Mouse (Mus musculus) neural tube, embryonic 12.5 days (tissue): ENCODE data around the gene Cbl. TPM values are rescaled to one million over a fixed set of nuclear protein-coding genes. Genes with fewer than 3 reads are reported as not detected.

Experiments used
- ATAC-seq: fragments of 200-750 bp; cut with Nextera tagmentation; 2 replicates; pipeline ENCODE4 v1.8.0; 2017; ENCODE audit warnings: low read depth, mild to moderate bottlenecking, moderate TSS enrichment, moderate library complexity; ENCODE audit not compliant: low FRiP score
- H3K27ac ChIP-seq: fragments of 300-500 bp; sonication (generic); 2 replicates; pipeline ENCODE4 v1.5.1; 2016
- H3K27me3 ChIP-seq: fragments of 300-500 bp; sonication (generic); replicated peaks from 2 replicates; pipeline ENCODE4 v1.6.1; 2016; ENCODE audit warnings: mild to moderate bottlenecking
- H3K36me3 ChIP-seq: fragments of 300-500 bp; sonication (generic); 2 replicates; pipeline ENCODE4 v1.6.1; 2016; ENCODE audit warnings: mild to moderate bottlenecking
- H3K4me1 ChIP-seq: fragments of 300-500 bp; sonication (generic); 2 replicates; pipeline ENCODE4 v1.6.1; 2016
- H3K4me2 ChIP-seq: fragments of 300-500 bp; sonication (generic); replicated peaks from 2 replicates; pipeline ENCODE4 v1.6.1; 2016; ENCODE audit warnings: mild to moderate bottlenecking
- H3K4me3 ChIP-seq: fragments of 300-500 bp; sonication (generic); 2 replicates; pipeline ENCODE4 v1.5.1; 2016
- H3K9ac ChIP-seq: fragments of 300-500 bp; sonication (generic); 2 replicates; pipeline ENCODE4 v1.6.1; 2016; ENCODE audit warnings: mild to moderate bottlenecking
- H3K9me3 ChIP-seq: fragments of 300-500 bp; sonication (generic); 2 replicates; pipeline ENCODE4 v1.6.1; 2016; ENCODE audit warnings: mild to moderate bottlenecking
- WGBS: fragments of 180-500 bp; shearing (Covaris S2); methylation state at CpG from one replicate; pipeline ENCODE4 v1.1.7; 2016; 5-methylcytosine and 5-hydroxymethylcytosine counted together
- polyA plus RNA-seq: library from polyadenylated mRNA; unstranded; fragments of >200 nt; fragmentation: Nextera tagmentation; extraction: Ambion mirVana; gene quantifications from 2 replicates; pipeline ENCODE4 v1.2.1, GENCODE M21; 2016

The Cbl gene
- polyA plus RNA-seq, 1 experiment from 2014 or later: 22.1 TPM

DNA sequence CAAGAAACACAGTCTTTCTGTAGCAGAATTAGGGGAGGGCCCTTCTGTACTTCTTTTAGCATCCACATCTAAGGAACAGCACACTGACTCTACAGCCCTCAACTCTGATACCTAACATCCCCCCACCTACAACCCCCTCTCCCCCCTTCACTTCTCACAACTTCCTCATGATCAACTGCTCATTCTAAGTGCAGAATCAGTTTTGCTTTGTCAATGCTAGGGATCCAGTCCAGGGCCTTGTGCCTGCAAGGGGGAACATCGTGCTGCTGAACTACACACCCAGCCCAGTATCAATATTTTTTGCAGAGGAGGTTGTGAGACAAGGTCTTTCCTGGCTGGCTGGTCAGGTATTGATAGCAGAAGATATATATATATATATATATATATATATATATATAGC, 57.9 kb downstream of the Cbl start:
- Histone ChIP-seq H3K4me3 (no peak overlapping the region), H3K4me1 (no peaks in the 10 kb centered on the region), H3K27ac (no peak overlapping the region), H3K27me3 (no peaks in the 10 kb centered on the region), H3K36me3 (peaks cover 26% of the 10 kb centered on the region), H3K9ac (no peak overlapping the region), H3K9me3 (peaks cover 9% of the 10 kb centered on the region; the same call in 1 of the 2 replicates), H3K4me2 (no peak overlapping the region)
- ATAC-seq: no peak
- WGBS: 95% methylated on average over 1 of the region's 1 CpGs

DNA sequence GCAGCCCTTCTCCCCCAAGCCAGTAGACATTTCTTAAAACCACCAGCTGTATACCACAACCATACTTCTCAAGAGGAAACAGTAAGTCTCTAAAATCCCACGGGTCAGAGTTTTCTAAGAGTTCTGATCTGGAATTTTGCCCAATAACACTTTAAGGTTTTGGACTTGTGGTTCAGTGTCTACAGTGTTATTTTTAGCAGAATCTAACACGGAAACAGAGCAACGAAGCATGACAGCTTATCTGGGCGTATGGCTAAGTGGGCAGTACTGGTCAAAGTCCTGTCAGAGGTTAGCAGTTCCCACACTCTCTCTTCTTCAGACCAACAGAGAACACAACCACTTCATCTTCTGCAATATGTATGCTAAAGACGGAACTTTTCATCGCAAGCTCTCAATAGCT, 58.3 kb downstream of the Cbl start:
- H3K4me1 ChIP-seq: no peaks in the 10 kb centered on the region
- no peak overlapping the region for H3K9ac ChIP-seq
- H3K36me3 ChIP-seq: peaks cover 28% of the 10 kb centered on the region
- no peak for ATAC-seq
- no peak overlapping the region for H3K4me3 ChIP-seq
- no peak overlapping the region for H3K4me2 ChIP-seq
- peaks cover 7% of the 10 kb centered on the region; the same call in 1 of the 2 replicates for H3K9me3 ChIP-seq
- WGBS: 90% methylated on average over 6 of the region's 6 CpGs
- H3K27me3 ChIP-seq: no peaks in the 10 kb centered on the region
- no peak overlapping the region for H3K27ac ChIP-seq

DNA sequence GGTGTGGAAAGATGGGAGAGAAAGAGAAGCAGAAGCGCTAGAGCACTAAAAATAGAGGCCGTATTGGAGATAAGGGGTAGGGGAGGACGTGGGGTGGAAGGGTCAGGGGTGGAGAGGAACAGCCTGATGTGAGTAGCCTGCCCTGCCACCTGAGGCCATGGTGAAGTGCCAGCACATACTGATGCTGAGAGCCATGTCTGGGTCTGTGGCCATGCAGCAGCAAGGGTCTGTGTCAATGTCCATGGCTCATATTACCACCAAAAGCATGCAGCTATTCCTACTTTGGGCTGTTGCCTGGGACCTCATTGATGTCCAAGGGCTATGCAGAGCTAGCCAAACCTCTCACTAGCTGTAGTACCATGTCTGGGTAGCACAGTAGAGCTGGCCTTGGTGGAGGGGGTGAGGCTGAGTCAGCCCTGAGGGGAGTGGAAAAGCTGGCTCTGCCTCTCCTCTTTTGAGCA, 63.1 kb downstream of the Cbl start:
- peaks cover 28% of the 10 kb centered on the region for H3K36me3 ChIP-seq
- no peak overlapping the region for H3K4me3 ChIP-seq
- no peaks in the 10 kb centered on the region for H3K9me3 ChIP-seq
- H3K4me2 ChIP-seq: no peak overlapping the region
- no peaks in the 10 kb centered on the region for H3K27me3 ChIP-seq
- no peaks in the 10 kb centered on the region for H3K4me1 ChIP-seq
- WGBS: 94% methylated on average over 3 of the region's 3 CpGs
- H3K9ac ChIP-seq: no peak overlapping the region
- H3K27ac ChIP-seq: no peak overlapping the region
- no peak for ATAC-seq

DNA sequence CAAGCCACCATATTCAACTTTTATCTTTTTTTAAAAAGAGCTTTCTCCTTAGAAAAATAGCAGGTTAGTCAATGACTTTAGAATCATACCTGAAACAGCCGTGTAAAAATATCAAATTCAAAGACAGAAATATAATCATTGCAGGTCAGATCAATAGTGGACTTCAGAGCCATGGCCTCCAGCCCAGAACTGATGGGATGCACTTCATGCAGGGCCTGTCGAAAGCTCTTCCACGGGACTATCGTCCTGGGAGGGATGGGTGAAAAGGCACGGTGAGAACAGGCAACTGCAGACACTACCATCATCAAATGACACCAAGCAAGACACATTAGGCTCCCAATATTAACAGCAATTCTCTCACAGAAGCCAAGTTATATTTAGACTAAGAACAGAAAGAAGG, 64.9 kb downstream of the Cbl start:
- no peaks in the 10 kb centered on the region for H3K27me3 ChIP-seq
- no peak overlapping the region for H3K4me3 ChIP-seq
- no peak overlapping the region for H3K9ac ChIP-seq
- H3K4me2 ChIP-seq: no peak overlapping the region
- no peaks in the 10 kb centered on the region for H3K9me3 ChIP-seq
- ATAC-seq: no peak
- H3K36me3 ChIP-seq: peaks cover 43% of the 10 kb centered on the region
- no peaks in the 10 kb centered on the region for H3K4me1 ChIP-seq
- WGBS: 85% methylated on average over 5 of the region's 5 CpGs
- H3K27ac ChIP-seq: no peak overlapping the region

DNA sequence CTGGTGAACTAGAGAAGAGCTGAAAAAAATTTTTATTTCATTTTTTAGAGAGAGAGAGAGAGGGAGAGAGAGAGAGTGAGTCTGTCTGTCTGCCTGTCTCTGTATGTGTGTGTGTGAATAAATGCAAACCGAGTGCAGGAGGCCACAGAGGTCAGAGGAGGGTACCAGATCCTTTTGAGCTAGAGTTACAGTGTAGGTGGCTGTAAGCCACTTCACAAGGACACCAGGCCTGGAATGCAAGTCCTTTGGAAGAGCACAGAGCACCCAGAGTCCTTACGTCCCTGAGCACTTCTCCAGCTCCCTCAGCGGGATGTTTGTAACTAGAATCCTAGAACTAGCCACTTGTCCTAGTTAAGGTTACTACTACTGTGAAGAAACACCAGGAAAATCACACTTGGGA, 74.0 kb downstream of the Cbl start:
- no peak overlapping the region for H3K4me2 ChIP-seq
- H3K4me3 ChIP-seq: no peak overlapping the region
- no peaks in the 10 kb centered on the region for H3K27me3 ChIP-seq
- H3K9me3 ChIP-seq: no peaks in the 10 kb centered on the region
- 88% methylated on average over 3 of the region's 3 CpGs for WGBS
- H3K9ac ChIP-seq: no peak overlapping the region
- H3K36me3 ChIP-seq: peaks cover 65% of the 10 kb centered on the region
- no peak for ATAC-seq
- no peak overlapping the region for H3K27ac ChIP-seq
- H3K4me1 ChIP-seq: no peaks in the 10 kb centered on the region

DNA sequence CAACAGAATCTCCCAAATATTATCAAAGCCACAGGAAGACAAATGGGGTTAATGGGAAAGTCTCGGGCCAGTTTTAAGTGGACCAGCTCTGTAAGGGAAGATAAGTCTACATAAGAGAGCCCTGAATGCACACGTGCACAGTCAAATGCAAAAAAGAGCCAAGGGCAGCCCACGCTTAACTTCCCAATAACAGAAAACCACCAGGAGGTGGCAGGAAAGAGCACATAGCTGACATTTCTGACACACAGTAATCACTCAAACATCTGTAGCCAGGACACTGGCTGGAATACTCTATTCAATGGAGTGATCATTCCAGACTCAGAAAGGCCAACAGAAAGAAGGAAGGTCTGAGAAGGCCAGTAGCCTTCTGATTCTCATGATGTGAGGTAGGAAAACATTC, 86.6 kb downstream of the Cbl start:
- no peaks in the 10 kb centered on the region for H3K4me1 ChIP-seq
- H3K9me3 ChIP-seq: no peaks in the 10 kb centered on the region
- no peak for ATAC-seq
- WGBS: 75% methylated on average over 3 of the region's 3 CpGs
- no peaks in the 10 kb centered on the region for H3K27me3 ChIP-seq
- no peak overlapping the region for H3K9ac ChIP-seq
- no peak overlapping the region for H3K27ac ChIP-seq
- no peak overlapping the region for H3K4me3 ChIP-seq
- H3K36me3 ChIP-seq: peaks cover 63% of the 10 kb centered on the region
- no peak overlapping the region for H3K4me2 ChIP-seq

DNA sequence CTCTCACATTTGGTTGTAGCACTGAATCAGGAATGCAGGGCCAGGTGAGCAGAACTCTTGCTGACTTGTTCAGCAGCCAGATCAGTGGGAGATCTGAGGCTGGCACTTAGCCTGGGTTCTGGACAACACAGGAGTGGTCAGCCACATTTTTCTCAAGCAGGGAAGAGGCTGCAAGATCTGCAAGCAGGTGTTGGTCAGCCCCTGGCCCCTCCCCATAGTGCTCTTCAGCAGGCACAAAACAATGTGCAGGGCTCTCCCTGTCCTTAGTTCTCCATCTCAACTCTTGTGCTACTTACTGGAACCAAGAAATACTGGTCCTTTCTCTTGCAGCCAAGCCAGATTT, 89.2 kb downstream of the Cbl start:
- no peak for ATAC-seq
- no peak overlapping the region for H3K4me2 ChIP-seq
- H3K4me3 ChIP-seq: no peak overlapping the region
- H3K36me3 ChIP-seq: peaks cover 59% of the 10 kb centered on the region
- no peaks in the 10 kb centered on the region for H3K4me1 ChIP-seq
- H3K9me3 ChIP-seq: no peaks in the 10 kb centered on the region
- H3K9ac ChIP-seq: no peak overlapping the region
- H3K27ac ChIP-seq: no peak overlapping the region
- no peaks in the 10 kb centered on the region for H3K27me3 ChIP-seq

DNA sequence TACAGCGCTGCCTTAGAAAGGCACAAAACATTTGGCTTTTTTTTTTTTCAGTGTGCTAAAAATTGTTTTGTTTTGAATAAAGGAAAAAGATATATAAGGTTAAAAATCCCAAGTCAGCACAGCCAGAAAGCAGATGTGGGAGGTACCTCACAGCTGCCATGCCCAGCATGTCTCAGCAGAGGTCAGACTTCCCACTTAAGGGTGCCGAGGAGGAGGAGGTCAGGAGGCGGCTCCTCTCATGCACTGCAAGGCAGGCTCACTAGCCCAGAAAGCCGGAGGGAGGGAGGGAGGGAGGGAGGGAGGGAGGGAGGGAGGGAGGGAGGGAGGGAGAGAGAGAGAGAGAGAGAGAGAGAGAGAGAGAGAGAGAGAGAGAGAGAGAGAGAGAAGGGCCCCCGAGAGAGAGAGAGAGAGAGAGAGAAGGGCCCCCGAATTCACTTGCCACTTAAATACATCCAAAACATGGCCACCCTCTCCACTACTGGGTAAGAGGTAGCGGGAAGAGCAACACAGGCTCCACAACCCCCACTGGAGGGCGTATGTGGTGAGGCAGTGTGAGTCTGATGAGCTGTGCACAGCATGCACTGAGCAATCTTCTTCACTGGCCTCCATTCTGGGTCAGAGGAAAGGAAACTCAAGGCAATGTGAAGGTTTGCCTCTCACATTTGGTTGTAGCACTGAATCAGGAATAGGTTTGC, 89.7 kb downstream of the Cbl start:
- Histone ChIP-seq H3K4me1 (no peaks in the 10 kb centered on the region), H3K4me2 (no peak overlapping the region), H3K36me3 (peaks cover 53% of the 10 kb centered on the region), H3K27ac (no peak overlapping the region), H3K9ac (no peak overlapping the region), H3K9me3 (no peaks in the 10 kb centered on the region), H3K4me3 (no peak overlapping the region), H3K27me3 (no peaks in the 10 kb centered on the region)
- no peak for ATAC-seq
- 29% methylated on average over 7 of the region's 8 CpGs for WGBS

DNA sequence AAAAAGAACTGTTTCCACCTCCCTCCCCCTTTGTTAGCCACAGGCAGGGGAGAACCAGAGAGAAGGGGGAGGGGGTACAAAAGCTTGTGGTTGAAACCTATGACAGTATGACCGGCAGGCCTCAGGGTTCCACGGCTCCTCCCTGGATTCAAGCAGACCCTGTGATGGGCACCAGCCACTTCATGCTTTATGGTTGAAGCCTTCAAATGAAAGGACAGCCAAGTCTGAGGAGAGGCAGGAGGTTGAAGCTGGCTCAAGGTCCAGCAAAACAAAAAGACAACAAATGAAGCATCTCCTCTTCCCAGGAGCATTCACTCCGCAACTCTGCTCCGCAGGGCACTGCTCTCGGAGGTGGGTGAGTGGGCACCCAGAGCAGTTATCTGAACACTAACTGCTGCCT, 90.4 kb downstream of the Cbl start:
- Histone ChIP-seq H3K4me2 (no peak overlapping the region), H3K27ac (no peak overlapping the region), H3K9me3 (no peaks in the 10 kb centered on the region), H3K4me1 (no peaks in the 10 kb centered on the region), H3K9ac (no peak overlapping the region), H3K36me3 (peaks cover 48% of the 10 kb centered on the region), H3K4me3 (no peak overlapping the region), H3K27me3 (no peaks in the 10 kb centered on the region)
- 88% methylated on average over 5 of the region's 5 CpGs for WGBS
- ATAC-seq: no peak

DNA sequence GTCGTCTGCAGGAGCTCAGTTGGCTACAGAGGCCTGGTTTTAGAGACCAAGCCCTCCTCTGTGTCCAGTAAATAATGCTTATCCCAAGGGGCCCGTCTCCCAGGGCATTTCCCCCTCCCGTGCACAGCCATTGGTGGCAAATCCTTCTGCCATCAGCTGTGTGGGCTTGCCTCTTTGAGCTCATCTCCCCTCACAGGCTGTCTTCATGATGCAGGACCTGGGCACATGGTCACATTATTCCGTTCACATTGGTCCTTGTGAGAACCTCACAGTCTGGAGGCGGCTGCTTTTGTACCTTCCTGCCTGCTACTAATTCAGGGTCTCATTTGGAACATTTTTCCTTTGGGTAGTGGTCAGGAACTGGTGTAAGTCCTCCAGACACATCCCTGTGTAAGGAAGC, 91.9 kb downstream of the Cbl start:
- H3K36me3 ChIP-seq: peaks cover 43% of the 10 kb centered on the region
- no peak for ATAC-seq
- WGBS: 70% methylated on average over 5 of the region's 5 CpGs

DNA sequence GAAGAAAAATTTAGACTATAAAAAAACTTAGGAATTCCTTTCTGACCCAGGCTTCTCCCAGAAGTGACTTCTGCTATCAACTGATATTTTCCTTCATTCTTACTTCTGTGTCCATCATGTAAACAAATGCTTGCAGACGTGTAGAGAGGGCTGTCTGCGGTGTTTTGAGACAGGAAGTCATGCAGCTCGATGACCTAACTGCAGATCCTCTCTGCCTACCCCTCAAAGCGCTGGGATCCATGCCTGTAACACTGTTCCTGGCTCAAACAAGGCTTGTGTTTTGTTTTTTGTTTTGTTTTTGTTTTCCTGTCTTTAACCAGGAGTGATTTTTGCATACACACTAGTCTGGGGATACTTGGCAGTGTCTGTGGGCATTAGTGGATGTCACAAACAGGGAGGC, 96.0 kb downstream of the Cbl start:
- Histone ChIP-seq H3K4me2 (no peak overlapping the region), H3K9ac (no peak overlapping the region), H3K27ac (no peak overlapping the region), H3K36me3 (peaks cover 14% of the 10 kb centered on the region), H3K27me3 (peaks cover 43% of the 10 kb centered on the region), H3K9me3 (no peaks in the 10 kb centered on the region), H3K4me3 (no peak overlapping the region), H3K4me1 (peaks cover 31% of the 10 kb centered on the region)
- no peak for ATAC-seq
- WGBS: 84% methylated on average over 4 of the region's 4 CpGs

More for the DNA sequence above, 91.9 kb downstream of the Cbl start:
- Histone ChIP-seq H3K4me1 (no peaks in the 10 kb centered on the region), H3K27me3 (0 out of 2 replicates have a peak, but pooled peaks cover 1% of the 10 kb centered on the region), H3K4me3 (no peak overlapping the region), H3K27ac (no peak overlapping the region), H3K4me2 (no peak overlapping the region), H3K9me3 (no peaks in the 10 kb centered on the region), H3K9ac (no peak overlapping the region)

DNA sequence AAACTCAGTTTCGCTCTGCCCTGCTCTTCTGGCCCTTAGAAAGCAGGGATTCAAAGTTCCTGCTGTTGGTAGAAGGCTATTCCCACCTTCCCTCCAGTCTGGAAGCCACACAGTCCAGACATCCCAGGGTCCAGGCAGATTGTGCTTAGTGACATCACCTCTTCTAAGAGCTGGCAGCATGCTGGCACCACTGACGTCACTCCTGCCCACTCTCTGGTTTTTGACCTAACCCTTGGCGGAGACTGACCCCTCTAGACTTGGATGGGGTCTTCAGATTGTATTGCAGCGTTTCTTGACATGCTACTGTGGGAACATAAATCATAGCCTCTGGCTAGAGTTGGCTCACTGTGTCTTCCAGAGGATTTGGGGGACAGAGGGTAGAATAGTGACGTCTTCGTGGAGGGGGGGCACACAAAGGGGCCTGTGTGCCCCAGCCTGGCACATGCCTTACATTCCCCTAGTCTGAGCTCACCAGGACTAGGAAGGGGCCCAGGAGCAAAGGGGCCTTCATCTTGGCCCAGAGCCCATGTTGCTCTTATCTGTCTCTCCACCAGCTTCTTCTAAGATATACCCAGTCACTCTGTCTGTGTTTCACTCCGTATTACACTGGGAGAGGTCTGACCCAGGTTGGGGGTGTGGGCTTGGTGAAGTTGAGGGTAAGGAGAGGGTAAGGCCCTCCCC, 98.0 kb downstream of the Cbl start:
- H3K27me3 ChIP-seq: peaks cover 61% of the 10 kb centered on the region
- H3K27ac ChIP-seq: no peak overlapping the region

More for the DNA sequence above, 98.0 kb downstream of the Cbl start:
- H3K4me1 ChIP-seq: peaks cover 37% of the 10 kb centered on the region
- H3K4me2 ChIP-seq: peak overlapping the region; percentile 93
- 0 out of 2 replicates have a peak, but pooled peaks have one; percentile 18 for ATAC-seq
- WGBS: 58% methylated on average over 7 of the region's 7 CpGs
- H3K36me3 ChIP-seq: peaks cover 8% of the 10 kb centered on the region
- H3K9me3 ChIP-seq: no peaks in the 10 kb centered on the region
- peak overlapping the region; percentile 56; the same call in 1 of the 2 replicates for H3K9ac ChIP-seq
- H3K4me3 ChIP-seq: peak overlapping the region; percentile 44
